Mouse (Mus musculus) kidney, postnatal 14 days (tissue): ENCODE data around the gene Sh3glb2.

Source experiments
- DNase-seq: peaks from one replicate; pipeline ENCODE4 v3.0.0; 2022; ENCODE audit warnings: mixed read lengths

Gene Sh3glb2

DNA sequence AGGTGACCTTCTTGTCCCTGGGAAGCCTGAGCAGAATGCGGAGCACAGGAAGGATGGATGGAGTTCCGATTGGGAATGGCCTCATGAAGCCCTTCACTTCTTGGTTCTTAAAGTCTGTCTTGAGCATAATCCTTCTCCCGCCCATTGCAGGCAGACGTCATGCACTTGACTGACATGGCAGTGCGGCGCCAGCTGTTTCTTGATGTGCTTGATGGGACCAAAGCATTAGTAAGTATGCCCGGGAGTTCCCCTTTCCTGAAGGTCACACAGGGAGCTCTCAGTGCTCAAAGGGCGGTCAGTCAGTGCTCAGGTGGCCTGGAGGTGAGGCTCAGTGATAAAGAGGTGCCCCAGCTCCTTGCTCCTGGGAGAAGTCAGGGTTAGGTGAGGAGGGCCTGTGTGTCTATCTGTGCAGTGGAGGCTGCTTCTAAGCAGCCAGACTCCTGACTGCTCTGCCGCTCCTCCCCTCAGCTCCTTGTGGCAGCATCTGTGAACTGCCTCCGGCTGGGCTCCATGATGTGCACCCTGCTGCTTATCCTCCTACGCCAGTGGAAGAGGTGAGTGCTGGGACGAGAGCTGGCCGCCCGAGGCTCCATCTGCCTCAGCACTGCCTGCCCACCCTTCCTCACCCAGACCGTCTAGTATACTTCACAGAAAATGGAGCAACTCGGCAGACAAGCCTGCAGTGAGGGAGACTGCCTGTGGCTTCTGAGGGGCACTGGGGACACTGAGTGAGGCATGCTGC is 22.8 kb downstream of the Sh3glb2 start:
- no peak for DNase-seq

DNA sequence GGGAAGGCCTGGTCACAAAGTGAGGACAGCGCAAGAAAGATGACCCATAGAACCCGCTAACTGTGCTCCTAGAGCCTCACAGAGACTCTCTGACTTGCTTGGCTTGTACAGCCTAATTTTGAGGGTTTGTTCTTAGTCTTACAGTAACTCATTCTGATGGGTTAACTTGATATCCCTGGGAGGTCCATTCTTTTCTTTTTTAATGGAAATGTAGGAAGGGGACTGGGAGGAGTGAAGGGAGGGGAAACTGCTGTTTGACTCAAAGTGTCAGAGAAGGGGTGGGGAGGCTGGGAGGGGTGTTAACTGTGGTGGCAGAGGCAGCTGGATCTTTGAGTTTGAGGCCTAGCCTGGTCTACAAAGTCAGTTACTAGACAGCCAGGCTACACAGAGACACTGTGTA is 23.8 kb downstream of the Sh3glb2 start:
- no peak for DNase-seq

DNA sequence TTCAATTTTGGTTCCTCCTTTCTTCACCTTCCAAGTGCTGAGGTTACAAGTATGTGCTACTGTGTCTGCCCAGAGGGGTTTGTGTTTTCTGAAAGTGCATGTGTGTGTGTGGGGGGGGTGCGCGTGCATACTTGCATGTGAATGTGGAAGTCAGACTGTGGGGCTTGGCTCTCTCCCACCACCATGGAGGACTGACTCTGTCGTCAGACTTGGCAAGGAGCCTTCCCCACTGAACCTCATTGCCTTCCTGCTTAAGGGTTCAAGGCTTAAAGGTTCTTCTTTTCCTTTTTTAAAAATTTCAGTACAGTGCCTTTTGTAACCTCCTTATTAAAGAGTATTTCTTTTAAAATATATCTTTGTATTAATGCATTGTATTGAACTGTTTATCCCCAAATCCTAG is 30.3 kb downstream of the Sh3glb2 start:
- no peak for DNase-seq

DNA sequence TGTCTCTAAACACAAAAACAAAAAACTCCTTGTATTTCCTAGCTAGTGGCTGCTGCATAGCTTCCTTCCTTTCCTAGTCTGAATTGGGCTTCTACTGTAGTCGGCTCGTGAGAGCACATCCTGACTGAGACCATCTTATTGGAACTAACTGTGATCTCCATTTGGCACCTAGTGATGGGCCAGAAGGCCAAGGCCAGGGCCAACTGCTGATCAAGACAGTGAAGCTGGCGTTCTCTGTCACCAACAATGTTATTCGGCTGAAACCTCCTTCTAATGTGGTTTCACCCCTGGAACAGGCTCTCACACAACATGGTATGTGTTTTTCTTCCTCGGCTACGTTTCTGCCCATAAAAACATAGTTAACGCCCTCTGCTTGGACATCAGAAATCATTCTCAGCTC is 31.9 kb downstream of the Sh3glb2 start:
- DNase-seq, result no peak

DNA sequence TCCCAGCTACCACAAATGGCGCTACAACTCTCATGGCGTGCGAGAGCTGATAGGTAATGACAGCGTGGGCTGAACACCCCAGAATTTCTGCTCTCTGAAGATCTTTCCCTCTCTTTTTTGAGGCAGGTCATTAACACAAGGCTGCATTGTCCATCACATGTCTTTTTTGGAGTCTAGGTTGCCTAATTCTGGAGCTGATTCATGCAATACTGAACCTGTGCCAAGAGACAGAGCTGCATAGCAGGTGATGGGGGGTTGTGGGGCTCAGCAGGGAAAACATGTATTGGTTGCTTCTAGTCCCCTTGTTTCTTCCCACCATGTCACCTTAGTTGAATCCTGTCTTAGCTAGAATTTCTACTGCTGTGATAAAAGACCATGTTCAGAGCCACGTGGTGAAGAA is 33.8 kb downstream of the Sh3glb2 start:
- no peak for DNase-seq

DNA sequence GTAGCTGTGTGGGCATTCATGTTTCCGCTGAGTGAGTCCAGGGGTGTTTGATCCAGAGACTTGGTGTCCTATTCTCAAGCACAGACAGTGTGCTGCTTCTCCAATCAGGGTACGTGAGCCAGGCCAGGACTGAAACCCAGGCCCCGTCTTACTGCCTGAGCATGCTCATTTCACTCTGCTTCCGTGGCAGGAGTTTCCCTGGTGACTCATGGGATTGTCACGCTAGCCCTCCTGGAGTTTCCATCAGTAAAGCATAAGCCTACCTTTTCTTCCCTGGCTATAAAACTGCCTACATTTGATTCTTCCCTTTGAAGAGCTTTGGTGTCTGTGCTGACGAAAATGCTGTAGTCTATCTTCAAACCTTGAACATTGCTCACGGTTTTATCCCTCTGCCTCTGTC is 36.0 kb downstream of the Sh3glb2 start:
- no peak for DNase-seq

DNA sequence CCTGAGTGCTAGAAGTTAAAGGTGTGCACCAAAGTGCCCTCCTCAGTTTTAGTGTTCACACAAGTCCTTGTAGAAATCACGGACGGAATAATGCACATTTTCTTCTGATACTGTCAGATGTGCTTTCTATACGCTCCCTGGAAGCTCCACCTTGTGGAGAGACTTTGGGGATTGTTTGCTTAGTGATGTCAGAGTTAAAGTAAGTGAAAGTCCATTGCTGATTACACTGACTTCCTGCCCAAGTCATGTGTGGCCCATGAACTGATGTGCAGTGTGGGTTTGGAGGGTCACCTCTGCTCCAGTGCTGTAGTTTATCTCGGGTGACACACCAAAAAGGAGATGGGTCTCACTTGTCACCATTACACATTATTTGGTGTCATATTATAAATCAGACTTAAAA is 39.9 kb downstream of the Sh3glb2 start:
- DNase-seq, result no peak

DNA sequence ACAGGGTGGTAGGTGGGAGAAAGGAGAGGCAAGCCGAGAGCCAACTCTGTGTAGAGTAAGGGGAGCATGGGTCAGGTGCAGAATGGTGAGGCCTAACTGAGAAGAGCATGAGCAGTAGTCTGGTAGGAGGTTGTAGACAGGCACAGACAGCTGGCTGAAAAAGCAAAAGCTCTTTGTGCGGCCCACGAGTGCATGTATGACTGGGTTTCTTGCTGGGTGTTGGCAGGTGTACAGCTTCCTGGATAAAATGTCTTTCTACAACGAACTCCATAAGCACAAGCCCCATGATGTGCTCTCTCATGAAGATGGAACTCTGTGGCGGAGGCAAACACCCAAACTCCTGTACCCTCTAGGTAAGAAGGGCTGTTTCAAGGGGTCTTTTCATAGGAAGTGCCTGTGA is 42.2 kb downstream of the Sh3glb2 start:
- DNase-seq, result no peak

DNA sequence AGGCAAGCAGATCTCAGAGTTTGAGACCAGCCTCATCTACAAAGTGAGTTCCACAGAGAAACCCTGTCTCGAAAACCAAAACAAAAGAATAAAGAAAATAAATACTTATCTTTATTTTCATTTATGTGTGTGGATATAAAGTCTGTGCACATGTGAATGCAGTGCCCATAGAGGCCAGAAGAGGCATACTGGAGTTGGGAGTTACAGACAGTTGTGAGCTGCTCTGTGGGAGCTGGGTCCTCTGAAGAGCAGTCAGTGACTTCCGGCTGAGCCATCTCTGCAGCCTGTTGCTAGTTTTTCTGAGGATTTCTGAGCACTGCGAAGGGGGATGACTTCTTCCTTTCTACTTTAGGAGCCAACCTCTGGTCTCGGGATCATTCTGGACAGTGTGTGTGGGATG is 43.0 kb downstream of the Sh3glb2 start:
- DNase-seq, result no peak

DNA sequence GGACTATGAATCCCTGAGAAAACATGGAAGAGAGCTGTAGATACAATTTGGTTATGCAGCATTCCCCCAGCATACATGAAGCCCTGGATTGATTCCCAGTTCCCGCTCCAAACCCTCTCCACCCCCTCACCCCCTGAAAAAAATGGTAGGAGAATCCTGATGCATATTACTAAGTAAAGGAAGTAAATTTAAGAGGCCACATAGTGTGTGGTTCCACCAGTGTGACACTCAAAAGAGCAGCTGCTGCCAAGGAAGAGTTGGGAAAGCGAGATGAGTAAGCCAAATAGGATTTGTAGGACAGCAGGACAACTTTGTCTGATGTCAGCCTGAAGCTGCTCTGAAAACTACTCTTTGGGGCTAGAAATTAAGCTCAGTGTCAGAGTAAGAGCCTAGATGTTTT is 47.7 kb downstream of the Sh3glb2 start:
- no peak for DNase-seq

DNA sequence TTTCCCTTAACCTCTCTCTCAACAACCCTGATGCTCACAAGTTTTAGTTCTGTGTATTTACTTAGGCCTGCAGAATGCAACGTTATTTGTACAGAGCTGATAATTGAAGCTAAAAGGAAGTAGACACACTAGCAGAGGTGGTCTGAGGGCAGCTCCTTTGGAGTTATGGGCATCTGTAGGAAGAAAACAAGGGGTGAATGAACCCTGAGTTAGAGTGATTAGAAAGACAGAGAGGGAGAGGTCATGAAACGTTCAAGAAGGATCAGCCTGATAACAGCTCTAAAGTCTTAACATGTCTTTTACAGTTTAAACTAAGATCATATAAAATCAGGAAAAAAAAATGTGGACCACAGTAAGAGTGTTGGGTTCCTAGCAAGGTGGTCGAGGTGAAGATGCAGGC is 49.8 kb downstream of the Sh3glb2 start:
- no peak for DNase-seq

DNA sequence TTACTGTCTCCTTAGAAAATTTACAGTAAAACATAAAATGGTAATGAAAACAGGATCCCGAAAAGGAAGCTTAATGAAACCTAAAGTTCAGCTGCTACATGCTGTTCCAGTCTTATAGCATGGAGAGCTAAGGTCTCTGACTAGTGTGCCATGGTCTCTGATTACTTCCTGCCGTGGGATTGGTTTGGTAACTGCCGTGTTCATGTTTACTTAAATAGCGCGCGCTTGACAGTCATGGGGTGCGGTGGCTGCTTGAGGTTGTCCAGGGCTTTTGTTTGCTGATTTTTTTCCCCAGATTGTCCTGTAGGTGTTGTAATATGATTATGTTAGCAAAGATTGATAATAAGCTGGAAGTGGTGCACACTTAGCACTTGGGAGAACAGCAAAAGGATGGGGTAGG is 53.0 kb downstream of the Sh3glb2 start:
- no peak for DNase-seq

DNA sequence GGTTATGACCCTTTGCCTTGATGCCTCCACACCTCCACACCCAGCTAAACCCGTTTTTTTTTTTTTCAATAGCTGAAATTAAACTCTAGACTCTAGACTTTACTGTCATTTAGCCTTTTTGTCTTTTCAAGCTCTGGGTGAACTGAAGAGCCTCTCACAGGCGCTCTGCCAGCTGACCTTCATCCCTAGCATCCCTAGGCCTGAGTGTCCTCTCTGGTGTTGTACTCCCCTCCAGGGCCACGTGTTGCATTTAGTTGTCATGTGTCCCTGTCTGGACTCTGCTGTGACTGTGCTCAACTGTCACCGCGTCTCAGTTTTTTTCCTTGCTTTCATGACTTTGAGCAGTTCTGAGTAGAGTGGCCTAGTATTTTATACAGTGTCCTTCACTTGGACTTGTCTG is 59.2 kb downstream of the Sh3glb2 start:
- DNase-seq, result no peak

DNA sequence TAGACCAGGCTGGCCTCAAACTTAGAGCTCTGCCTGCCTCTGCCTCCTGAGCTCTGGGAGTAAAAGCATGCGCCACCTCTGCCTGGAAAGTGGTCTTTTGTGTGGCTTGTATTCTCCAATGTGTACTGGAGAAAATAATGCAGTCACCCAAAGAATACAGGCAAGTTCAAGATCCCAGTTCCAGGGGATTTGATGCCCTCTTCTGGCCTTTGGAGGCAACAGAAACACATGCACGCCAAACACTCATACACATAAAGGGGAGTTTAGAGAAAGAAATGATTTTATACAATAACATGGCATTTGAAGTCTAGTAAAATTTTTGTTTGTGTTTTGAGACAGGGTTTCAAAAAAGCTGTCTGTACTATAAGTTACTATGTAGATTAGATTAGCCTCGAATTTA is 59.6 kb downstream of the Sh3glb2 start:
- no peak for DNase-seq
